In genomic region chr1:72464926-72465583, GRCm38 (mm10) we compare ENCODE assay signal across 12 mouse cellular contexts.
DNase-seq lines count a peak whose midpoint lies in the region; ATAC-seq and TF ChIP-seq lines count a peak whose summit lies in the region.
"Had no signal": no experiment of that assay in that cellular context is flagged by ENCODE, and none has a peak within 500 bp of the region (broad histone marks: within the 10 kb centered on the region; RNA-seq: fewer than 3 reads in every experiment).

No protein-coding gene starts in this region.

- H3K9ac ChIP-seq in hindbrain, embryonic 15.5 days = no peak overlapping the region
- H3K9ac ChIP-seq in midbrain, postnatal 0 days (replicated peaks; ENCODE audit: low read length, poor library complexity, severe bottlenecking) = no peak overlapping the region
- H3K9ac ChIP-seq in kidney, embryonic 16.5 days (replicated peaks; ENCODE audit: low read length) = no peak overlapping the region
- H3K9ac ChIP-seq: limb, embryonic 12.5 days had no signal

- H3K27ac ChIP-seq in hindbrain, embryonic 15.5 days (replicated peaks) = peak overlapping the region; percentile 65
- no peak overlapping the region for H3K27ac ChIP-seq in hindbrain, embryonic 10.5 days
- H3K27ac ChIP-seq in midbrain, postnatal 0 days (ENCODE audit: low read depth, low read length) = peak overlapping the region; percentile 55; the same call in 1 of the 2 replicates
- no peak overlapping the region for H3K27ac ChIP-seq in kidney, embryonic 16.5 days (ENCODE audit: low read length)
- H3K27ac ChIP-seq: limb, embryonic 12.5 days had no signal

- no peak for TF ChIP-seq CTCF in midbrain, postnatal 0 days (IDR thresholded peaks at IDR 0.05)

- no peak overlapping the region for H3K4me3 ChIP-seq in hindbrain, embryonic 15.5 days
- H3K4me3 ChIP-seq in hindbrain, embryonic 10.5 days = no peak overlapping the region
- no peak overlapping the region for H3K4me3 ChIP-seq in midbrain, postnatal 0 days (ENCODE audit: low read depth, low read length)
- no peak overlapping the region for H3K4me3 ChIP-seq in kidney, embryonic 16.5 days (ENCODE audit: low read length)
- H3K4me3 ChIP-seq: limb, embryonic 12.5 days; megakaryocyte, embryonic 14.5 days had no signal

- no peaks in the 10 kb centered on the region for H3K9me3 ChIP-seq in hindbrain, embryonic 15.5 days
- H3K9me3 ChIP-seq in hindbrain, embryonic 10.5 days = no peaks in the 10 kb centered on the region
- no peaks in the 10 kb centered on the region for H3K9me3 ChIP-seq in midbrain, postnatal 0 days (ENCODE audit: low read length)
- H3K9me3 ChIP-seq in kidney, embryonic 16.5 days (ENCODE audit: low read length) = no peaks in the 10 kb centered on the region
- H3K9me3 ChIP-seq: limb, embryonic 12.5 days had no signal

- H3K36me3 ChIP-seq in hindbrain, embryonic 15.5 days = no peaks in the 10 kb centered on the region
- no peaks in the 10 kb centered on the region for H3K36me3 ChIP-seq in hindbrain, embryonic 10.5 days
- H3K36me3 ChIP-seq in midbrain, postnatal 0 days (ENCODE audit: insufficient read depth, low read length) = no peaks in the 10 kb centered on the region
- no peaks in the 10 kb centered on the region for H3K36me3 ChIP-seq in kidney, embryonic 16.5 days (ENCODE audit: insufficient read depth, low read length)
- H3K36me3 ChIP-seq: limb, embryonic 12.5 days had no signal

- peaks cover 24% of the 10 kb centered on the region for H3K4me1 ChIP-seq in hindbrain, embryonic 15.5 days (replicated peaks)
- no peaks in the 10 kb centered on the region for H3K4me1 ChIP-seq in hindbrain, embryonic 10.5 days (replicated peaks)
- no peaks in the 10 kb centered on the region; the same call in 1 of the 2 replicates for H3K4me1 ChIP-seq in midbrain, postnatal 0 days (ENCODE audit: insufficient read depth, low read length)
- peaks cover 7% of the 10 kb centered on the region for H3K4me1 ChIP-seq in kidney, embryonic 16.5 days (ENCODE audit: insufficient read depth, low read length)
- H3K4me1 ChIP-seq: limb, embryonic 12.5 days; megakaryocyte, embryonic 14.5 days had no signal

- ATAC-seq in hindbrain, embryonic 15.5 days (ENCODE audit: low FRiP score, low read depth) = peak; percentile 65
- no peak for ATAC-seq in midbrain, postnatal 0 days (ENCODE audit: low FRiP score)
- no peak for ATAC-seq in kidney, embryonic 16.5 days (ENCODE audit: low FRiP score, low TSS enrichment)
- ATAC-seq in megakaryocyte, adult 5-6 weeks (ENCODE audit: poor library complexity, severe bottlenecking) = no peak

- 34% methylated on average over 12 of the region's 12 CpGs for WGBS in hindbrain, embryonic 15.5 days
- 54% methylated on average over 12 of the region's 12 CpGs for WGBS in hindbrain, embryonic 10.5 days
- 25% methylated on average over 12 of the region's 12 CpGs for WGBS in midbrain, postnatal 0 days
- WGBS in kidney, embryonic 16.5 days = 59% methylated on average over 12 of the region's 12 CpGs

- H3K27me3 ChIP-seq in hindbrain, embryonic 15.5 days = no peaks in the 10 kb centered on the region
- H3K27me3 ChIP-seq in hindbrain, embryonic 10.5 days (ENCODE audit: insufficient read depth, poor library complexity, severe bottlenecking) = no peaks in the 10 kb centered on the region
- H3K27me3 ChIP-seq in midbrain, postnatal 0 days (ENCODE audit: insufficient read depth, low read length) = no peaks in the 10 kb centered on the region
- H3K27me3 ChIP-seq in kidney, embryonic 16.5 days (ENCODE audit: insufficient read depth, low read length) = no peaks in the 10 kb centered on the region
- H3K27me3 ChIP-seq: limb, embryonic 12.5 days had no signal

- H3K4me2 ChIP-seq in hindbrain, embryonic 15.5 days = no peak overlapping the region
- no peak overlapping the region for H3K4me2 ChIP-seq in midbrain, postnatal 0 days (ENCODE audit: low read depth, low read length, poor library complexity, severe bottlenecking)
- H3K4me2 ChIP-seq in kidney, embryonic 16.5 days (replicated peaks; ENCODE audit: low read depth, low read length) = no peak overlapping the region
- H3K4me2 ChIP-seq: limb, embryonic 12.5 days had no signal

- DNase-seq in hindbrain, embryonic 10.5 days (ENCODE audit: low spot score) = no peak
- peak; percentile 84 for DNase-seq in NIH3T3 (ENCODE audit: low read depth)
- peak; percentile 15 to 19 for DNase-seq in frontal cortex, postnatal 25 days (ENCODE audit: low spot score in 2 of 2)
- DNase-seq in midbrain, postnatal 0 days (ENCODE audit: low spot score) = peak; percentile 68
- no peak for DNase-seq in urinary bladder, adult 18-20 months (ENCODE audit: low spot score in 2 of 2)
- DNase-seq: adrenal gland, postnatal 36 days; thymus, postnatal 25 days had no signal

Comparison
In these comparisons a context has a peak if more than half of its experiments do, and no peak if none do; other contexts are left out.
1. H3K27ac ChIP-seq: peak in hindbrain, embryonic 15.5 days (single experiment) and midbrain, postnatal 0 days (single experiment); none in hindbrain, embryonic 10.5 days (single experiment) and kidney, embryonic 16.5 days (single experiment).
2. DNase-seq: peak in NIH3T3 (single experiment), frontal cortex, postnatal 25 days (2 of 2) and midbrain, postnatal 0 days (single experiment); none in hindbrain, embryonic 10.5 days (single experiment) and urinary bladder, adult 18-20 months (0 of 2).